Mouse (Mus musculus): ENCODE measurements around the gene Hrh2. TPM values are rescaled to one million over a fixed set of nuclear protein-coding genes. Genes with fewer than 3 reads are reported as not detected.

The Hrh2 gene
- polyA plus RNA-seq, 1 experiment from 2014 or later = 0.07 TPM

GRCm38 (mm10) chr13:54164462-54164861 is 27.5 kb upstream of the Hrh2 start:
- DNase-seq (ENCODE audit: low spot score) = no peak
- Histone ChIP-seq H3K9me3 (no peaks in the 10 kb centered on the region), H3K4me3 (no peak overlapping the region), H3K4me1 (replicated peaks) (peaks cover 10% of the 10 kb centered on the region), H3K36me3 (no peaks in the 10 kb centered on the region), H3K27ac (no peak overlapping the region), H3K27me3 (ENCODE audit: insufficient read depth, poor library complexity, severe bottlenecking) (no peaks in the 10 kb centered on the region)
- WGBS = 87% methylated on average over 10 of the region's 10 CpGs

GRCm38 (mm10) chr13:54165066-54165465 is 26.9 kb upstream of the Hrh2 start:
- no peak for DNase-seq (ENCODE audit: low spot score)
- WGBS = 86% methylated on average over 6 of the region's 6 CpGs
- Histone ChIP-seq H3K9me3 (no peaks in the 10 kb centered on the region), H3K36me3 (no peaks in the 10 kb centered on the region), H3K27ac (no peak overlapping the region), H3K4me1 (replicated peaks) (peaks cover 4% of the 10 kb centered on the region), H3K27me3 (ENCODE audit: insufficient read depth, poor library complexity, severe bottlenecking) (no peaks in the 10 kb centered on the region), H3K4me3 (no peak overlapping the region)

- no peaks in the 10 kb centered on the region for H3K4me1 ChIP-seq (replicated peaks)
- 84% methylated on average over 6 of the region's 6 CpGs for WGBS
- H3K9me3 ChIP-seq = no peaks in the 10 kb centered on the region
- H3K4me3 ChIP-seq = no peak overlapping the region
- no peaks in the 10 kb centered on the region for H3K36me3 ChIP-seq
- no peak for DNase-seq (ENCODE audit: low spot score)
- no peaks in the 10 kb centered on the region for H3K27me3 ChIP-seq (ENCODE audit: insufficient read depth, poor library complexity, severe bottlenecking)
- no peak overlapping the region for H3K27ac ChIP-seq
Measured at GRCm38 (mm10) chr13:54165765-54166164, 26.2 kb upstream of the Hrh2 start.

GRCm38 (mm10) chr13:54167036-54167435 is 24.9 kb upstream of the Hrh2 start:
- Histone ChIP-seq H3K4me3 (no peak overlapping the region), H3K9me3 (no peaks in the 10 kb centered on the region), H3K4me1 (replicated peaks) (no peaks in the 10 kb centered on the region), H3K27me3 (ENCODE audit: insufficient read depth, poor library complexity, severe bottlenecking) (no peaks in the 10 kb centered on the region), H3K36me3 (no peaks in the 10 kb centered on the region), H3K27ac (no peak overlapping the region)
- WGBS = 90% methylated on average over 2 of the region's 2 CpGs
- no peak for DNase-seq (ENCODE audit: low spot score)

- no peak for DNase-seq (ENCODE audit: low spot score)
- Histone ChIP-seq H3K27ac (no peak overlapping the region), H3K27me3 (ENCODE audit: insufficient read depth, poor library complexity, severe bottlenecking) (no peaks in the 10 kb centered on the region), H3K36me3 (no peaks in the 10 kb centered on the region), H3K9me3 (no peaks in the 10 kb centered on the region), H3K4me1 (replicated peaks) (no peaks in the 10 kb centered on the region), H3K4me3 (no peak overlapping the region)
- 90% methylated on average over 8 of the region's 8 CpGs for WGBS
Measured at GRCm38 (mm10) chr13:54168675-54169074, 23.3 kb upstream of the Hrh2 start.

- H3K36me3 ChIP-seq = no peaks in the 10 kb centered on the region
- DNase-seq (ENCODE audit: low spot score) = no peak
- H3K27me3 ChIP-seq (ENCODE audit: insufficient read depth, poor library complexity, severe bottlenecking) = no peaks in the 10 kb centered on the region
- WGBS = 92% methylated on average over 6 of the region's 6 CpGs
- no peaks in the 10 kb centered on the region for H3K4me1 ChIP-seq (replicated peaks)
- peaks cover 8% of the 10 kb centered on the region for H3K9me3 ChIP-seq
- H3K27ac ChIP-seq = no peak overlapping the region
- H3K4me3 ChIP-seq = no peak overlapping the region
Measured at GRCm38 (mm10) chr13:54170288-54170687, 21.6 kb upstream of the Hrh2 start.

GRCm38 (mm10) chr13:54171346-54171745 is 20.6 kb upstream of the Hrh2 start:
- 85% methylated on average over 10 of the region's 10 CpGs for WGBS
- DNase-seq (ENCODE audit: low spot score) = no peak
- H3K9me3 ChIP-seq = peaks cover 8% of the 10 kb centered on the region
- no peak overlapping the region for H3K4me3 ChIP-seq
- no peaks in the 10 kb centered on the region for H3K4me1 ChIP-seq (replicated peaks)
- H3K27ac ChIP-seq = no peak overlapping the region
- H3K36me3 ChIP-seq = no peaks in the 10 kb centered on the region
- H3K27me3 ChIP-seq (ENCODE audit: insufficient read depth, poor library complexity, severe bottlenecking) = no peaks in the 10 kb centered on the region

GRCm38 (mm10) chr13:54171761-54172160 is 20.2 kb upstream of the Hrh2 start:
- H3K4me3 ChIP-seq = no peak overlapping the region
- H3K27me3 ChIP-seq (ENCODE audit: insufficient read depth, poor library complexity, severe bottlenecking) = no peaks in the 10 kb centered on the region
- H3K27ac ChIP-seq = no peak overlapping the region
- no peaks in the 10 kb centered on the region for H3K36me3 ChIP-seq
- no peak for DNase-seq (ENCODE audit: low spot score)
- no peaks in the 10 kb centered on the region for H3K4me1 ChIP-seq (replicated peaks)
- H3K9me3 ChIP-seq = peaks cover 8% of the 10 kb centered on the region
- WGBS = 72% methylated on average over 3 of the region's 3 CpGs

GRCm38 (mm10) chr13:54173941-54174340 is 18.0 kb upstream of the Hrh2 start:
- WGBS = 97% methylated on average over 2 of the region's 2 CpGs
- no peak overlapping the region for H3K27ac ChIP-seq
- no peaks in the 10 kb centered on the region for H3K27me3 ChIP-seq (ENCODE audit: insufficient read depth, poor library complexity, severe bottlenecking)
- peaks cover 8% of the 10 kb centered on the region for H3K9me3 ChIP-seq
- no peak for DNase-seq (ENCODE audit: low spot score)
- no peak overlapping the region for H3K4me3 ChIP-seq
- no peaks in the 10 kb centered on the region for H3K36me3 ChIP-seq
- H3K4me1 ChIP-seq (replicated peaks) = peaks cover 9% of the 10 kb centered on the region; the same call in 1 of the 2 replicates

GRCm38 (mm10) chr13:54174703-54175102 is 17.2 kb upstream of the Hrh2 start:
- H3K9me3 ChIP-seq = peaks cover 8% of the 10 kb centered on the region
- no peaks in the 10 kb centered on the region for H3K27me3 ChIP-seq (ENCODE audit: insufficient read depth, poor library complexity, severe bottlenecking)
- WGBS = 91% methylated on average over 4 of the region's 4 CpGs
- DNase-seq (ENCODE audit: low spot score) = no peak
- no peaks in the 10 kb centered on the region for H3K36me3 ChIP-seq
- peaks cover 9% of the 10 kb centered on the region; the same call in 1 of the 2 replicates for H3K4me1 ChIP-seq (replicated peaks)
- no peak overlapping the region for H3K4me3 ChIP-seq
- no peak overlapping the region for H3K27ac ChIP-seq

- H3K36me3 ChIP-seq = no peaks in the 10 kb centered on the region
- WGBS = 89% methylated on average over 8 of the region's 8 CpGs
Measured at GRCm38 (mm10) chr13:54175426-54175825, 16.5 kb upstream of the Hrh2 start.

GRCm38 (mm10) chr13:54176406-54177020 is 15.4 kb upstream of the Hrh2 start:
- WGBS = 90% methylated on average over 4 of the region's 4 CpGs
- H3K9me3 ChIP-seq = peaks cover 8% of the 10 kb centered on the region
- no peak overlapping the region for H3K27ac ChIP-seq

More at GRCm38 (mm10) chr13:54175426-54175825, 16.5 kb upstream of the Hrh2 start:
- no peak for DNase-seq (ENCODE audit: low spot score)
- Histone ChIP-seq H3K27me3 (ENCODE audit: insufficient read depth, poor library complexity, severe bottlenecking) (no peaks in the 10 kb centered on the region), H3K4me3 (no peak overlapping the region), H3K9me3 (peaks cover 8% of the 10 kb centered on the region), H3K27ac (no peak overlapping the region), H3K4me1 (replicated peaks) (peaks cover 12% of the 10 kb centered on the region; the same call in 1 of the 2 replicates)

GRCm38 (mm10) chr13:54177346-54177745 is 14.6 kb upstream of the Hrh2 start:
- H3K36me3 ChIP-seq = no peaks in the 10 kb centered on the region
- no peak for DNase-seq (ENCODE audit: low spot score)
- H3K4me3 ChIP-seq = no peak overlapping the region
- H3K4me1 ChIP-seq (replicated peaks) = peaks cover 15% of the 10 kb centered on the region; the same call in 1 of the 2 replicates
- no peak overlapping the region for H3K27ac ChIP-seq
- WGBS = 90% methylated on average over 2 of the region's 2 CpGs
- peaks cover 8% of the 10 kb centered on the region for H3K9me3 ChIP-seq
- no peaks in the 10 kb centered on the region for H3K27me3 ChIP-seq (ENCODE audit: insufficient read depth, poor library complexity, severe bottlenecking)

More at GRCm38 (mm10) chr13:54176406-54177020, 15.4 kb upstream of the Hrh2 start:
- Histone ChIP-seq H3K27me3 (ENCODE audit: insufficient read depth, poor library complexity, severe bottlenecking) (no peaks in the 10 kb centered on the region), H3K4me3 (no peak overlapping the region), H3K36me3 (no peaks in the 10 kb centered on the region), H3K4me1 (replicated peaks) (peaks cover 15% of the 10 kb centered on the region; the same call in 1 of the 2 replicates)
- DNase-seq (ENCODE audit: low spot score) = no peak
